Mouse (Mus musculus): ENCODE data around the gene Ly6g5b.

Ly6g5b gene

DNA sequence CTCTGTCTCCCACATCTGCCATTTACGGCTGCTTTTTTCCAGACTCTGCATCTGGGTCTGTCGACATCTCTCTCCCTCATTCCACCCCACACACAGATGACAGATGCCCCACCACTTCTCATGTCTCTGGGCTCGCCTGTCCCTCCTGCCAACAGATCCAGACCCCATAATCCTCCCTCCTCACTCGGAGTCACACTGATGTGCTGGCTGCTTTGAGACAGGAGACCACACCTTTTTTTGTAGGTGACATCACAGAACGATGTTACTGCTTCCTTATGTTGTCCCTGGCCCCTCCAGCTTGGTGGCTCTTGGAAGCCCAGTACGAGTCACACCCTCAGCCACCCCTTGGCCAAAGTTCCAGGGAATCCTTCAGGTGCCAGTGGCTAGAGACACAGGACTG, 35.0 kb downstream of the Ly6g5b start:
- DNase-seq (ENCODE audit: low spot score) = no peak

DNA sequence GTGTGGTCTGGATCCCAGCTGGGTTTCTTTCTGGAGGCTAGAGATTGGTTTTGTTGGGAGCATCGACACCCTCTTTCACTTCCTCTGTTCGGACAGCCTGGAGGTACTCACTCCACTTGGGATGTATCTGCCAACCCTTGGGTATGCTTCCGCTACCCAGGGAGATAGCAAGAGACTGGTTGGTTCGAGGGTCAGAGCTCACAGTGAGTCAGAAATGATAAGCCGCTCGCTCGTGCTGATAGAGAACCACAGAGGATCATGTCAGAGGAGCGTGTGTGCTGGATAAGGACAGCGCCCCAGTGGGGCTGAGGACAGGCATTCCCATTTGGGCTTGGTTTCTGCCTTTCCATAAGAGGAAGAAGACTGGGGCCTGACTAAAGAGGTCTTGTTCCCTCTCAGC, 35.5 kb downstream of the Ly6g5b start:
- no peak for DNase-seq (ENCODE audit: low spot score)

GRCm38 (mm10) chr17:35077786-35078233, 37.4 kb downstream of the Ly6g5b start, which contains the start of gene Ly6g6d:
TSS of gene Ly6g6d (minus strand) at chr17:35078065.
- no peak for DNase-seq (ENCODE audit: low spot score)

DNA sequence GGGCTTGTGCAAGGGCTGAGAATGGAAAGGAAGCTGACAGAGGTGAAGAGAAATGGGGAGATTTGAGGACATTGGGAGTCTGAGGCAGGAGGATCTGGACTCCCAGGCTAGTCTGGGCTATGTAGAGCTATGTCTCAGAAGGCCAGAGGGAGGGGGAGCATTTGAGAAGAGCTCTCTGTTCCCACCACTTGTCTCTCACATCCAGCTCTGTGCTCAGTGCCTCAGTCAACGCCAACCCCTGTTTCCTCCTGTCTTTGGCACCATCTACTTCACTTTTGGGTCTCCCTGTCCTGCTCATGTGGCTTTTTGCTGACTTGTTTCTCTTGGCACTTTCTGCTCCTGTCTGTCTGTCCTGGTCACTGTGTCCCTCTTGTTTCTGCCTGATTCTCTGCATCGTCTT, 37.9 kb downstream of the Ly6g5b start:
- DNase-seq (ENCODE audit: low spot score) = no peak

DNA sequence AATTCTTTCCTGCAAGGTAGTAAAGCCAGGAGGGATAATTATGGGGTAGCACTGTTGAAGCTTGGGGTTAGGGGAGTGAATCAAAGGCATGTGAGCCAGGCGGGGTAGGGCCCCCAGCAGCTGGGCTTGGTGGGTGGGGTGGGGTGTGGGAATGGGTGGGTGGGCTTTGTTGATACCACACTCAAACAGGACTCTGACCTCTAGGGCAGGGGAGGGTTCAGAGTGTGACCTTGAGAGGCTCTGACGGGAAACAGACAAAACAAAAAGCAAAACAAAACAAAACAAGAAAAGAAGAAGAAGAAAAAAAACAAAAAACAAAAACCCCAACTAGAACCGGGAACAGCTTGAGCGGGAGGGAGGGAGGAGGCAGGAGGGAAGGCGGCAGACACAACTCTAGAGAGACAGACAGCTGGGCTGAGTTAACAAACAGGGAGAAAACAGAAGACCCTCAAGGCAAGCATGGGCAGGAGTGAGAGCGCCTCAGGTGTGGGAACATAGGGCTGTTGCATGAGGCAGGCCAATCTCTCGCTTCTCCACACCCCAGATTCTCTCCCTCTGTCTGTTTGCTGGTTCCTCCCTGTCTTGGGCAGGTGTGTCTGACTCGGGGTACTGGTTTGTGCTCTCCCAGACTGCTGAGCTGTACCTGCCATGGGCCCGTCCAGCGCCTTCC, 38.6 kb downstream of the Ly6g5b start, which contains the start of gene Ly6g6e:
Ly6g6e (plus strand) TSS at position 396 of the 670 bp plus-strand sequence.
- no peak for DNase-seq (ENCODE audit: low spot score)

GRCm38 (mm10) chr17:35074097-35074496, 41.1 kb downstream of the Ly6g5b start:
- DNase-seq (ENCODE audit: low spot score) = no peak

GRCm38 (mm10) chr17:35071454-35071853, 43.8 kb downstream of the Ly6g5b start:
- no peak for DNase-seq (ENCODE audit: low spot score)

- no peak for DNase-seq (ENCODE audit: low spot score)
Observed at GRCm38 (mm10) chr17:35070556-35071229, 44.5 kb downstream of the Ly6g5b start.

DNA sequence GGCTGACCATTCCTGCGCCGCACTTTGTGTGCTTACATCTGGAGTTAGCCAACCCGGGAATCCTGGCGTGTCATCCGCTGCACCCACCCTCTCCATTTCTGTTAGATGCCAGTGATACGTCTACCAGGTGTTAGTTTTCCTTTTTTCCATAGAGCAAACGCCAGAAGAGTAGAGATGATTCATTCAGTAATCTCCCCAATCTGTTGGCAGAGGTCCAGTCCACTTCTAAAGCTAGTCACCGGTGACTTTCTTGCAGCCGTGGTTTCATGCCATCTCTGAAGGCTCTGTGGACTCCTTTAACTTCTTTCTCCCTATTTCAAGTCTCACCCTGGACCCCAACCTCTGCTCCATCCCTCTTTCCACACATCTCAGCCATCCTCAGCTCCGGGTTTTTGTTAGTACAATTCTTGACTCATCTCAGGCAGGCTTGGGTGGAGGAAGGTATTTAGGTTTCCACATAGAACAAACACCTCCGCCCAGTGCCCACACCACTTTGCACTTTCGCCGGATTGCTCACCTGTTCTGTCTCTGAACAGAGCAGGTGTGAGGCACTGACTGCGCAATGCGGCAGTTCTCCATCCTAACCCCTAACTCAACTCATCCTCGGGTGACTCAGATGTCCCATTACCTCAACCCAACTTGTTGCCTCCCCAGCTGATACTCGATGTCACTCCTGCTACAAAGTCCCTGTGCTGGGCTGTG, 46.9 kb downstream of the Ly6g5b start:
- no peak for DNase-seq (ENCODE audit: low spot score)

GRCm38 (mm10) chr17:35066084-35066483, 49.1 kb downstream of the Ly6g5b start, which contains the start of gene Mpig6b:
TSS of gene Mpig6b (minus strand) at chr17:35066184.
- DNase-seq (ENCODE audit: low spot score) = no peak

DNA sequence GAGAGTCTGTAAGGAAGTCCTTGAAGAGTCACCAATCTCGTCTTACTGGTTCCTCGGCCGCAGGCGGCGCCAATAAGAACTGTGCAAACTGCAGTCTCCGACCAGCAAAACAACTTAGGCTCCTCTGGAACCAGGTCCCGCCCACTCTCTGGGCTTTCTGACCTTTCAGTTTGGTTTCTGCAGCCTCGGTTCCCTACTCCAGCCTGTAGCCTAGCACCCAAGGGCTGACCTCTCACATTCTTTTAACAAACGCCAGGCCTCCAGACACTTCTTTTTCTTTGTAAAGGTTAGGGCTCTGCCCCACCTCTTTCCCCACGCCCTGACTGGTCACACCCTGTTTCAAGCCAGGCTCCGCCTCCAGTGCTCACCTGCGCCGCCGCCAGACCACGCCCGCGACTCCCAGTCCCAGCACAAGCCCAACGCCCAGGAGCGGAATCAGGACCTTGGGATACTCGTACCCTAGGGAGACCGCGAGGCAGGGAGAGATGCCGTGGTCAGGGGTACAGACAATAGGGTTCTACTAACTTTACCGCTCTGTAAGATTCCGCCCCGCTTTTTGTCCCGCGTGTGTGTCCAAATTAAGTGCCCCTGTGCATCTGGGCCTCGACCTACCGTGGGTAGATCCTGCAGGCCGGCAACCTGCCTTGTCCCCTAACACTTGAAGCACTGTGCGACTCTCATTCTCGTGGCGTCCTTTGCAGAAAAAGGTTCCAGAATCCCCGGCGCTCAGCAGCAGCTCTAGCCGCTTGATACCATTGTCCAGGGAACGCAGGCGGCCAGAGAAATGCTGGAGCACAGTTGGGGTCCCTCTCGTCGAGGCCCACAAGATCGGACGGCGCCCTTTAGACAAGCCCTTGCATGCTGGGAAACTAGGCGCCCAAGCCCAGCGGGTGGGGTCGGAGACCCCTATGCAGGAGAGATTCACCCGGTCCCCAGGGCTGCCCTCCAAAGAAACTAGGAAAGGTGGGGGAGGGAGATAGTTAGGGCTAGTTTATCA, 50.0 kb downstream of the Ly6g5b start, which contains the start of gene Ly6g6c:
Ly6g6c (plus strand) TSS at position 438 of the 997 bp plus-strand sequence.
- DNase-seq (ENCODE audit: low spot score) = no peak

DNA sequence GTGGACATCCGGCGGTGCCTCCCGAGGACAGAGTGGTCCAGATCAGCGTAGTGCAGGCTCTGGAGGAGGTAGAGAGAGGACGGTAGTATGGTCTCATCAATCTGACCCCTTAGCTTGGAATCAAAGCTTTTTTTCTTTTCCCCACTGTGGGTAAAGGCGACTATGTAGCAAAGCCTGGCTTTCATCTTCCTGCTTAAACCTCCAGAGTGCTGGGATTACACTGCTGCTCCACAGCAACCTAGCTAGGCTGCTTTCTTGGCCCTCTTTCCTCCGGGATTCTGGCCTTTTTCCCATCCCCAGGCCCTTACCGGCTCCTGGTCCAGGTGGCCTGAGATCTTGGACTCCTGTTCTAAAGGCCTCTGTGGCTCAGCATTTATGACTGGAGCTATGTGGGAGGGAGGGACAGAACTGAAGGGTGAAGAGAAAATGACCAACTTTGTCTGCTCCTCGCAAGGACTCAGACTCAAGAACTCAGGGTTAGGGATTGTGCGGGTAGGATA, 50.8 kb downstream of the Ly6g5b start:
- no peak for DNase-seq (ENCODE audit: low spot score)
